Mouse (Mus musculus) heart, embryonic 14.5 days (tissue): ENCODE data around the gene Cdk2ap2. TPM values are rescaled to one million over a fixed set of nuclear protein-coding genes. Genes with fewer than 3 reads are reported as not detected.

Experiments used
- ATAC-seq: fragments of 200-750 bp; cut with Nextera tagmentation; 2 replicates; pipeline ENCODE4 v1.8.0; 2017; ENCODE audit warnings: low read depth, moderate TSS enrichment; ENCODE audit not compliant: insufficient number of reproducible peaks, insufficient read depth, low FRiP score
- H3K27ac ChIP-seq, 2 experiments: fragments of 200-500 bp in 1 of 2; fragments of 300-500 bp in 1 of 2; sonication (generic) in 1 of 2; replicated peaks in 1 of 2; 2 replicates each; pipeline ENCODE4 v1.5.1; 2012 to 2014; ENCODE audit warnings: low read depth in 2 of 2, low read length in 2 of 2, control low read depth in 1 of 2, mild to moderate bottlenecking in 1 of 2, mixed read lengths in 1 of 2; ENCODE audit not compliant: control insufficient read depth in 1 of 2, insufficient read depth in 1 of 2
- H3K27me3 ChIP-seq: fragments of 300-500 bp; sonication (generic); 2 replicates; pipeline ENCODE4 v1.6.1; 2014; ENCODE audit warnings: mild to moderate bottlenecking, low read length, control low read depth; ENCODE audit not compliant: control insufficient read depth, insufficient read depth
- H3K36me3 ChIP-seq: fragments of 300-500 bp; sonication (generic); 2 replicates; pipeline ENCODE4 v1.6.1; 2014; ENCODE audit warnings: mild to moderate bottlenecking, control low read depth, low read length, mixed read lengths; ENCODE audit not compliant: control insufficient read depth, insufficient read depth
- H3K4me1 ChIP-seq, 2 experiments: fragments of 200-500 bp in 1 of 2; fragments of 300-500 bp in 1 of 2; sonication (generic) in 1 of 2; 2 replicates each; pipeline ENCODE4 v1.6.1; 2012 to 2014; ENCODE audit warnings: low read length in 2 of 2, control low read depth in 1 of 2, mixed read lengths in 1 of 2; ENCODE audit not compliant: control insufficient read depth in 2 of 2, insufficient read depth in 2 of 2
- H3K4me2 ChIP-seq: fragments of 300-500 bp; sonication (generic); 2 replicates; pipeline ENCODE4 v1.6.1; 2014; ENCODE audit warnings: mild to moderate bottlenecking, low read length
- H3K4me3 ChIP-seq, 2 experiments: fragments of 200-500 bp in 1 of 2; fragments of 300-500 bp in 1 of 2; sonication (generic) in 1 of 2; 2 replicates each; pipeline ENCODE4 v1.5.1; 2012 to 2014; ENCODE audit warnings: low read length in 2 of 2, mild to moderate bottlenecking in 2 of 2, control low read depth in 1 of 2, low read depth in 1 of 2, moderate library complexity in 1 of 2; ENCODE audit not compliant: control insufficient read depth in 1 of 2, insufficient read depth in 1 of 2
- H3K9ac ChIP-seq: fragments of 300-500 bp; sonication (generic); 2 replicates; pipeline ENCODE4 v1.6.1; 2014; ENCODE audit warnings: mild to moderate bottlenecking, low read length
- H3K9me3 ChIP-seq: fragments of 300-500 bp; sonication (generic); 2 replicates; pipeline ENCODE4 v1.6.1; 2016; ENCODE audit warnings: low read length, control low read depth; ENCODE audit not compliant: control insufficient read depth
- WGBS: fragments of 180-500 bp; shearing (Covaris S2); extraction: QIAGEN DNeasy Blood & Tissue Kit; methylation state at CpG from one replicate; pipeline ENCODE4 v1.1.7; 2014; 5-methylcytosine and 5-hydroxymethylcytosine counted together
- polyA plus RNA-seq: library from polyadenylated mRNA; unstranded; fragments of >200 nt; fragmentation: Nextera tagmentation; extraction: Ambion mirVana; gene quantifications from 2 replicates; pipeline ENCODE4 v1.2.1, GENCODE M21; 2014

Cdk2ap2 gene
- polyA plus RNA-seq, 1 experiment from 2014 or later: 62.5 TPM

DNA sequence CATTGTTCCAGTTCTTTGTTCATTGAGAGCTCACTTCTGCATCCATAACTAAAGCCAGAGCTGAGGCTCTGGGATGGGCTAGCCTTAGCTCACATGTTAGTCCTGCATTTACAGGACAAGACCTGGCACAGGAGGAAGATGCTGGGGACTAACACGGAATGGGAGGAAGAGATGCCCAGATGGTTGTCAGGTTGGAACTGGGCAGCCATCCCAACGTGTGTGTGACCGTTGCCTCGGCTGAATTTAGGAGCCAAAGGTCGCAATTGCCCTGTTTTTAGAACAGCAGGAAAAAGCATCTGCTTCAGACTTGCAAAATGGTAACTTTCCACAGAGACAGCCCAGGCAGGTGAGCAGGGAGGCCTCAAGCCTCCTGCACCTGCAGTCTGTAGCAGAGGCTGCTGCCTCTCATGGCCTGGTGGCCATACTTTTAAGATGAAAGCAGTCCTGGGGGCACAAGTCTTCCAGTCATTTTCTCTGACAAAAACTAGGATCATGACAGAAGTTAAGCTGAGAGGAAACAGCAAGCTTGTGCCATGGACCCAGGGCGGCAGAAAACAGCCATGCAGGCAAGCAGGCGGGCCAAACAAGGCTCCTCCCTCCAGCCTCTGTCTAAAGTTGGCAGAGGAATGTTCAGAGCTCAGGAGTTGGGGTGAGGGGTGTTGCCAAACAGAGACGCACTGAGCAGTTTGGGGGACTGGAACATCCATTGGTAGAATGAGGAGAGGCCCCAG is 41.6 kb upstream of the Cdk2ap2 start:
- H3K27ac ChIP-seq: no peak overlapping the region
- peaks cover 10 to 13% of the 10 kb centered on the region in 2 experiments for H3K4me1 ChIP-seq
- whole genome bisulfite sequencing: 68% methylated on average over 8 of the region's 8 CpGs
- no peak for ATAC-seq
- no peaks in the 10 kb centered on the region for H3K27me3 ChIP-seq
- no peaks in the 10 kb centered on the region for H3K9me3 ChIP-seq
- H3K9ac ChIP-seq: no peak overlapping the region
- H3K4me3 ChIP-seq: no peak overlapping the region
- H3K36me3 ChIP-seq: no peaks in the 10 kb centered on the region
- H3K4me2 ChIP-seq: no peak overlapping the region

DNA sequence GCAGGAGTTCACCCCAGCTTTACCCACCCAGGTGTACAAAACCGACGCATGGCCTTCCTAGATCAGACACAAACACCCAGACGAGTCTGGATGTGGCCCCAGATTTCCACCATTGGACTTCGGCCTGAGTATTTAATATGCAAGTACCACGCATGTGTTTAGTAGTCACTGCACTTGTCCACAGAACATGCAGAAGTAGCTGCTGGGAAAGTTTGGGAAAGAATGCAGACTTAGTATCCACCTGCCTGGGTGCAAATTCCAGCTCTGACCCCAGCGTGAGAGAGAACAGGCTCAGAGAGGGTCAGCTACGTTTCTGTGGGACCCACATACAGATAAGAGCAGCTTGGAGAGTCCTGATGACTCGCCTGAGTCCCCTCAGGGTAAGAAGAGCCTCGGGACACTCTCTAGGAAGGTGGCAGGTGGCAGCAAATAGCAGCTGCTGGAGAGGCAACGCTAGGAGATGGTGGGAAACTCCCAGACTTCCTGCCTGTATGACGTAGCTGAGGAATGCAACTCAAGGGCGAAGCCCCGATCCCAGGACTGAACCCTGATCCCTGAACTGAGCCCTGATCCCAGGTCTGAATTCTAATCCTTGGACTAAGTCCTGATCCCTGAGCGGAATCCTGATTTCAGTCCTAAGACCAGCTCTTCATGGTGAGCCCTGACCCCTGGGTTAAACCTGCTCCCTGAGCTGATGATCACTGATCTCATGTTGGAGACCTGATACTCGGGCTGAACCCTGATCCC is 40.9 kb upstream of the Cdk2ap2 start:
- ATAC-seq: no peak
- Histone ChIP-seq H3K4me3 (no peak overlapping the region), H3K27ac (no peak overlapping the region), H3K9me3 (no peaks in the 10 kb centered on the region), H3K4me2 (no peak overlapping the region), H3K36me3 (no peaks in the 10 kb centered on the region), H3K4me1 (peaks cover 10 to 13% of the 10 kb centered on the region in 2 experiments), H3K27me3 (no peaks in the 10 kb centered on the region), H3K9ac (peak overlapping the region; percentile 27; the same call in 1 of the 2 replicates)
- 44% methylated on average over 15 of the region's 15 CpGs for WGBS

DNA sequence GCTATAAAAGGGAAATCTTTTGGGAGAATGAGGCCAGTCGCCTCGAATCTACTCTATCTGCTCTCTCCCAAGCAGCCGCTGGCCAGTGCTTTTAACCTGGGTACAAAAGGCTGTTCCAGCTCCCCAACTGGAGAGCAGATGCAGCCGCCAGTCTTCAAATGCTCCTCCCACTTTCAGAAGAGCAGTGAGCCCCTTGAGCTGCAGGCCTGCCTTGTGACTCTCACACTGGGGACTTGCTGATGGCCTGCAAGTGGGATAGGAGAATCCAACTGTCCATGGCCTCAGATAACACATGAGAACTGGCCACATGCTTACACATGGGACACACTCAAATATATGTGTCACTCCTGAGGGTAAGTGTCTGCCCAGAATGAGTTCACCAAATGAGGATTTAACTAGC is 40.3 kb upstream of the Cdk2ap2 start:
- H3K9ac ChIP-seq: peak overlapping the region; percentile 27; the same call in 1 of the 2 replicates

DNA sequence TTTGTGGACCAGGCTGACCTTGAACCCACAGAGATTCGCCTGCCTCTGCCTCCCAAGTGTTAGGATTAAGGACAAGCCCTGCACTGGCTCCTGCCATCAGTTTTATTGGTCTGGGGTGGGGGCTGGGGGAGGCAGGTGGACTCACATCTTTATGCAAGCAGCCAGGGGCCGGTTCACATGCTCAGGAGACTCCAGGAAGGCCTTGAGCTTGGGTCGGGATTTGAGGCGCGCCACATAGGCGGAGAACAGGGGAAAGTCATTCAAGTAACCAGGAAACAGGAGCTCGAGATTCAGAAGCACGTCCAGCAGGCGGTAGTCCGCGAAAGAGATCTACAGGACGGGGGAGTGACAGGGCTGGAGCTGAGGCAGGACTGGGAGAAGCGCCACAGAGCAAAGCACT is 39.6 kb upstream of the Cdk2ap2 start:
- no peak overlapping the region for H3K4me3 ChIP-seq
- H3K27me3 ChIP-seq: no peaks in the 10 kb centered on the region
- H3K36me3 ChIP-seq: no peaks in the 10 kb centered on the region
- no peaks in the 10 kb centered on the region for H3K9me3 ChIP-seq
- no peak overlapping the region for H3K27ac ChIP-seq
- H3K4me2 ChIP-seq: no peak overlapping the region
- H3K4me1 ChIP-seq: peaks cover 10 to 13% of the 10 kb centered on the region in 2 experiments
- WGBS: 78% methylated on average over 13 of the region's 13 CpGs
- no peak for ATAC-seq
- H3K9ac ChIP-seq: no peak overlapping the region

More for the DNA sequence above, 40.3 kb upstream of the Cdk2ap2 start:
- no peak for ATAC-seq
- Histone ChIP-seq H3K4me2 (no peak overlapping the region), H3K27ac (no peak overlapping the region), H3K36me3 (no peaks in the 10 kb centered on the region), H3K27me3 (no peaks in the 10 kb centered on the region), H3K9me3 (no peaks in the 10 kb centered on the region), H3K4me1 (peaks cover 10 to 13% of the 10 kb centered on the region in 2 experiments), H3K4me3 (no peak overlapping the region)
- 39% methylated on average over 4 of the region's 4 CpGs for WGBS

DNA sequence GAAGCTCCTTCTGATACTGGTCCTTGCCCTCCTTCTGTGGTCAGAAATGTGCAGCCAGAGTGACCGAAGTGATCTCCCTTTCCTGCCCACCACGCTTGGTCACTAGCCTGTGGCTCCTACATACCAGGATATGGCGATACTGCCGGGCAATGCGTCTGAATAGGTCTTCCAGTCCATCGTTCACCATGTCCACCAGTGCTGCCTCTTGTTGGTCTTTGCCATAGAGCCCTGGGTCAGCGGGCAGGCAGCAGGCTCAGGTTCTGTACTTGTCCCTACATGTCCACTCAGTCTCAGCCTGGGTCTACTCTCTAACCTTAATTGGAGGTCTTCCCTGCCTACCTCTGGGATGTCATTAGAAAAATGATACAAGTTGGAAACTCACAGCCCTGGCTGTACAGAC is 39.0 kb upstream of the Cdk2ap2 start:
- no peaks in the 10 kb centered on the region for H3K9me3 ChIP-seq
- WGBS: over 99% methylated on average over 7 of the region's 7 CpGs
- H3K4me2 ChIP-seq: no peak overlapping the region
- H3K4me1 ChIP-seq: peaks cover 10 to 13% of the 10 kb centered on the region in 2 experiments
- ATAC-seq: no peak
- no peak overlapping the region for H3K27ac ChIP-seq
- H3K36me3 ChIP-seq: no peaks in the 10 kb centered on the region
- H3K27me3 ChIP-seq: no peaks in the 10 kb centered on the region
- H3K4me3 ChIP-seq: no peak overlapping the region
- H3K9ac ChIP-seq: no peak overlapping the region

DNA sequence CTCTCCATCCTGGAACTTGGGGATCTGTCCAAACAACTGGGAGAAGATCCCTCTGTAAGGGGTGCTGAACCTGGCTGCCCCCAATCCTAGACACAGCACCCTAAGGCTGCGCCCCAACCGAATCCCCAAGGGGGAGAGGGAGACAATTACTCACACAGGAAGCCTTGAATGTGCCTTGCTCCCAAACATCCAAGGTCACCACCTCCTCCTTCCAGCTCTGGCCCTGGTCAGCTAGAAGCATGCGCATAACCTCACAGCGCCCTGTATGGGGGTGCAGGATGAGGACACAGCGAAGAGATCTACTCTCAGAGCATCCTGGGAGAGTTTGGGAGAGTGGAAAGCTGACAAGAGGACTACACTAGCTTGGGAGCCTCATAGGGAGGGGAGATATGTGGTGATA is 38.4 kb upstream of the Cdk2ap2 start:
- Histone ChIP-seq H3K9ac (no peak overlapping the region), H3K27me3 (no peaks in the 10 kb centered on the region), H3K27ac (no peak overlapping the region), H3K9me3 (no peaks in the 10 kb centered on the region), H3K4me1 (peaks cover 10 to 13% of the 10 kb centered on the region in 2 experiments), H3K36me3 (no peaks in the 10 kb centered on the region), H3K4me2 (no peak overlapping the region), H3K4me3 (no peak overlapping the region)
- no peak for ATAC-seq
- WGBS: 85% methylated on average over 5 of the region's 5 CpGs

DNA sequence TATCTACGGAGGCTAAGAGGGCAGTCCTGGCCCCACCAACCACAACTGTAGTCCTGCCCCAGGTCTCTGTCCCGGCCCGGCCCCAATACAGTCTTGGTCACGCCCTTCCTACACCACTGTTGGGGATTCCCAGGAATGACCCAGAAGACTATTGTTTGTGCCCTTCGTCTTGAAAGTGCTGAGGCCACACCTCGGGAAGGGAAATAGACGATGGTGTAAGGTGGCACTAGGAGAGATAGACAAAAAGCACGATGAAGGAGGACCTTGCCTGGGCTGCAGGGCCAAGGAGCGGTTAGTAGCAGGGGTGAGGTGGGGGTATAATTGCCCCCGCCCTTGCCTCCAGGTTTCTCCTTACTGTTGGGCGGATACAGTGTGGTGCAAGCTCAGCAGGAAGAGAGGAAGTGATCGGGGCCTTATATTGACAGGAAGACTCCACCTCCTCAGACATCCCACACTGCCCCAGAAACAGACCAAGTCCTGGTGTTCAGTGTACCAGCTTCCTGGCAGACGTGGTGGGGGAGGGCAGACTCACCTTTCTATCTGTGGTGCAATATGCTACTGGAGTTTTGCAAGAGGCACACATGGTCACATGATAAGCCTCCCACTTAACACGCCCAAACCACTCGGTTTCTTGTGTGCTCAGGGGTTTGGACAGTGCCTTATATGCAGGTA is 37.8 kb upstream of the Cdk2ap2 start, which contains the start of gene Gstp3:
Gene Gstp3, minus strand, starts transcription at position 501 of the 672 bp plus-strand sequence.
- H3K4me2 ChIP-seq: no peak within 1 kb of the TSS
- no peak within 1 kb of the TSS for H3K27ac ChIP-seq
- H3K9me3 ChIP-seq: no peaks in the 10 kb centered on the region
- ATAC-seq: peak; percentile 42; the same call in 1 of the 2 replicates
- H3K27me3 ChIP-seq: no peaks in the 10 kb centered on the region
- H3K4me3 ChIP-seq: no peak within 1 kb of the TSS
- peaks cover 10 to 13% of the 10 kb centered on the region in 2 experiments for H3K4me1 ChIP-seq
- H3K9ac ChIP-seq: no peak within 1 kb of the TSS
- 73% methylated on average over 15 of the region's 15 CpGs for WGBS
- H3K36me3 ChIP-seq: no peaks in the 10 kb centered on the region
